Mouse (Mus musculus): ENCODE measurements around the gene Nav1. TPM values are rescaled to one million over a fixed set of nuclear protein-coding genes. Genes with fewer than 3 reads are reported as not detected.

The Nav1 gene
- polyA plus RNA-seq, 1 experiment from 2014 or later: 3.5 TPM

Small RNA genes lying within 50 kb of the gene (microRNA-seq; reads per million reads assigned to microRNA genes)
- gene Mir1231 (ENCODE audit: borderline number of aligned reads): not detected

Other genes with a start within 250 kb of the Nav1 start
- 11.0 and 14.5 TPM in 2 replicates for gene Shisa4, start 232.1 kb downstream of the Nav1 start, polyA plus RNA-seq (2015; fragmentation: Nextera tagmentation; extraction: Ambion mirVana)
- gene Ipo9, start 176.8 kb downstream of the Nav1 start, polyA plus RNA-seq (2015; fragmentation: Nextera tagmentation; extraction: Ambion mirVana): 45.0 and 51.9 TPM in 2 replicates
- gene Csrp1, start 112.8 kb upstream of the Nav1 start, polyA plus RNA-seq (2015; fragmentation: Nextera tagmentation; extraction: Ambion mirVana): 162 and 178 TPM in 2 replicates
- 46.0 and 46.5 TPM in 2 replicates for gene Phlda3, start 158.8 kb upstream of the Nav1 start, polyA plus RNA-seq (2015; fragmentation: Nextera tagmentation; extraction: Ambion mirVana)
- 7.5 and 7.9 TPM in 2 replicates for gene Tnni1, start 172.1 kb upstream of the Nav1 start, polyA plus RNA-seq (2015; fragmentation: Nextera tagmentation; extraction: Ambion mirVana)
- gene Lad1, start 211.3 kb upstream of the Nav1 start, polyA plus RNA-seq (2015; fragmentation: Nextera tagmentation; extraction: Ambion mirVana): 12.1 and 12.5 TPM in 2 replicates
- gene Tnnt2, start 229.1 kb upstream of the Nav1 start, polyA plus RNA-seq (2015; fragmentation: Nextera tagmentation; extraction: Ambion mirVana): 3.2 and 3.6 TPM in 2 replicates